Mouse (Mus musculus) ES-E14 (cell line): ENCODE data around the gene Cmip. TPM values are rescaled to one million over a fixed set of nuclear protein-coding genes. Genes with fewer than 3 reads are reported as not detected.

Experiments
- DNase-seq: peaks from one replicate; pipeline ENCODE4 v3.0.0-alpha.2; 2013; ENCODE audit warnings: low read depth, low spot score
- H3K27ac ChIP-seq: 2 replicates; pipeline ENCODE4 v1.5.1; 2012; ENCODE audit warnings: low read depth, mild to moderate bottlenecking, low read length, moderate library complexity, mixed read lengths; ENCODE audit not compliant: poor library complexity, insufficient read depth, severe bottlenecking
- H3K36me3 ChIP-seq: 2 replicates; pipeline ENCODE4 v1.6.1; 2012; ENCODE audit warnings: mild to moderate bottlenecking, low read length, moderate library complexity, mixed read lengths; ENCODE audit not compliant: control insufficient read depth, poor library complexity, insufficient read depth, severe bottlenecking
- H3K4me1 ChIP-seq, 2 experiments: fragments of 150-350 bp in 1 of 2; sonication (generic) in 1 of 2; 2 replicates each; pipeline ENCODE4 v1.6.1; 2012; ENCODE audit warnings: low read length in 2 of 2, mild to moderate bottlenecking in 1 of 2, mixed read lengths in 1 of 2; ENCODE audit not compliant: control insufficient read depth in 2 of 2, insufficient read depth in 2 of 2, poor library complexity in 1 of 2
- H3K4me3 ChIP-seq, 2 experiments: fragments of 150-350 bp in 1 of 2; sonication (generic) in 1 of 2; 2 replicates each; pipeline ENCODE4 v1.5.1; 2012; ENCODE audit warnings: low read length in 2 of 2, low read depth in 1 of 2, mild to moderate bottlenecking in 1 of 2, mixed read lengths in 1 of 2; ENCODE audit not compliant: insufficient read depth in 1 of 2, poor library complexity in 1 of 2, severe bottlenecking in 1 of 2
- H3K9ac ChIP-seq: 2 replicates; pipeline ENCODE4 v1.6.1; 2012; ENCODE audit warnings: low read depth, mild to moderate bottlenecking, low read length, mixed read lengths; ENCODE audit not compliant: poor library complexity, insufficient read depth, severe bottlenecking
- H3K9me3 ChIP-seq: fragments of 150-350 bp; sonication (generic); 2 replicates; pipeline ENCODE4 v1.6.1; 2012; ENCODE audit warnings: low read depth, mild to moderate bottlenecking, low read length; ENCODE audit not compliant: control insufficient read depth, insufficient read depth
- CHD2 ChIP-seq: IDR thresholded peaks from 2 replicates; pipeline ENCODE4 v1.6.1; 2014; ENCODE audit warnings: mild to moderate bottlenecking, low read depth, low read length, inconsistent platforms
- HCFC1 ChIP-seq: IDR thresholded peaks from 2 replicates; pipeline ENCODE4 v1.6.1; 2012; ENCODE audit warnings: low read length, inconsistent platforms, borderline replicate concordance; ENCODE audit not compliant: insufficient read depth
- MAFK ChIP-seq: IDR thresholded peaks from 2 replicates; pipeline ENCODE4 v1.6.1; 2014; ENCODE audit warnings: mild to moderate bottlenecking, low read depth, low read length, inconsistent platforms; ENCODE audit not compliant: insufficient read depth
- ZC3H11A ChIP-seq: IDR thresholded peaks from 2 replicates; pipeline ENCODE4 v1.6.1; 2012; ENCODE audit warnings: low read depth, mild to moderate bottlenecking, inconsistent platforms, low read length, borderline replicate concordance
- ZNF384 ChIP-seq: IDR thresholded peaks from 2 replicates; pipeline ENCODE4 v1.6.1; 2012; ENCODE audit warnings: low read depth, low read length, inconsistent platforms
- in situ Hi-C, 2 experiments: fragments of 600-800 bp; cut with MboI; formaldehyde crosslinking; loops; one replicate each; pipeline ENCODE4 v1.15.1; 2025; ENCODE audit warnings: low sequenced_read_pairs in 2 of 2, inconsistent platforms in 1 of 2; ENCODE audit not compliant: unreplicated experiment in 2 of 2
- total RNA-seq: library from RNA; depleted of rRNA; stranded (reverse); fragments of 300-350 nt; gene quantifications from 2 replicates; pipeline ENCODE4 v1.2.3, GENCODE M21; 2012

The Cmip gene
- total RNA-seq, 1 experiment, result 26.3 TPM

DNA sequence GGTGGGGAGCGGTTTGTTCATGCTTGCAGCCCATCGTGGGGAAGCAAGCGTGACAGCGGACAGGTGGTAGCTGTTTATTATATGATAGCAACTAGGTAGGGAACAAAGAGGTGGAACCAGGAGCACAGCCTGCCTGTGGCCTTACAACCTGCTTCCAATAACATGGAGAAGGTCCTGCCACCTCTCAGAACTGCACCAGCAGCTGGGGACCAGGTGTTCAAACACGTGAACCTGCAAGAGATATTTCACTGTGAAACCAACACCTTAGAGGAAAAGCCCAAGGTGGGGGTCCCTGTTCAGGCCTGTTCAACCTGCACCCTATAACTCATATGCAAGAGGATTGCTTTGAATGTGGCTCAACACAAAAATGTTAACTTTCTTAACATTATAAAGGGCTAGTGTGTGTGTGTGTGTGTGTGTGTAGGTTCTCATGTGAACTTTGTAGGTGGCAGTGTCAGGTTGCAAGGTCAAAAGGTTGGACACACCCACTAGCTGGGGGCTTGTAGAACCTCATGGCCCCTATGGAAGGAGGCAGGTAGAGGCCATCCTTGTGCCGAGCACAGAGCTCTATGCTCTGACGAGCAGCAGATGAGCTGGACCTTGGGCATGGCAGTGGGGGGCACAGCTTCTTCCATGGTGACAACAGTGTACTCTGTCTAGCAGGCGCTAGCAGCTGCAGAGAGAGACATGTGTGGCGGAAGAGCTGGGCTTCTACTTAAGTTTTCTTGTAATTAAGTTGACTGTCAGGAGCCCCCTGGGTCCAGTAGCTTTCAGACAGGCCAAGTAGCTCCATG lies 146.2 kb downstream of the Cmip start:
- no peak overlapping the region for H3K9ac ChIP-seq
- no peak for DNase-seq
- H3K27ac ChIP-seq, result no peak overlapping the region
- H3K4me3 ChIP-seq, result no peak overlapping the region
- TF ChIP-seq ZNF384 (no peak), HCFC1 (no peak), MAFK (no peak), CHD2 (no peak), ZC3H11A (no peak)
- in situ Hi-C loops, result no loop called here
- no peaks in the 10 kb centered on the region for H3K9me3 ChIP-seq
- no peaks in the 10 kb centered on the region; the same call in 1 of the 2 replicates for H3K36me3 ChIP-seq
- peaks cover 1 to 12% of the 10 kb centered on the region in 2 experiments; a peak in 2 of 4 replicates for H3K4me1 ChIP-seq

GRCm38 (mm10) chr8:117403705-117404476 lies 147.0 kb downstream of the Cmip start:
- H3K4me1 ChIP-seq, result peaks cover 1 to 12% of the 10 kb centered on the region in 2 experiments; a peak in 2 of 4 replicates
- TF ChIP-seq ZC3H11A (no peak), HCFC1 (no peak), CHD2 (no peak), MAFK (no peak), ZNF384 (no peak)
- no peaks in the 10 kb centered on the region; the same call in 1 of the 2 replicates for H3K36me3 ChIP-seq
- H3K9ac ChIP-seq, result no peak overlapping the region
- in situ Hi-C loops, result no loop called here
- DNase-seq, result no peak
- no peak overlapping the region for H3K27ac ChIP-seq
- no peaks in the 10 kb centered on the region for H3K9me3 ChIP-seq
- H3K4me3 ChIP-seq, result no peak overlapping the region

DNA sequence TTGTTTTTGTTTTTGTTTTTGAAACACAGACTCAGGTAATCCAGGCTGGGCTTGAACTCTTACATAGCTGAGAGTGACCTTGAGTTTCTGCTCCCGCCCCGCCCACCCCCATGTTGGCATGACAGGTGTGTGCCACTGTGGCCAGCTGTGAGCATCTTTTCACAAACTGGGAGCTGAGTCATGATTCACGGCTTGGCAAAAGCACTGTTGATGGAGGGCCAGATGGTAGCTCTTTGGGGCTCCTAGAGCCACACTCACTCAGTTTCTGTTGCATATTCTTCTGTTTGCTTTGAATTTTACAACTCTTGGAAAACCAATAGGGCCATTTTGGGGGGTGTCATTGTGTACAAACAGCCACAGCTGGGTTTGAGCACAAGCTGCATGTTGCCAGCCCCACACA lies 149.2 kb downstream of the Cmip start:
- in situ Hi-C loops, result no loop called here
- Histone ChIP-seq H3K4me1 (peaks cover 11 to 23% of the 10 kb centered on the region in 2 experiments), H3K9ac (no peak overlapping the region), H3K4me3 (no peak overlapping the region), H3K9me3 (no peaks in the 10 kb centered on the region), H3K36me3 (no peaks in the 10 kb centered on the region; the same call in 1 of the 2 replicates), H3K27ac (no peak overlapping the region)
- no peak for DNase-seq
- TF ChIP-seq CHD2, result no peak
- no peak for TF ChIP-seq MAFK
- TF ChIP-seq HCFC1, result no peak
- TF ChIP-seq ZNF384, result no peak
- TF ChIP-seq ZC3H11A, result no peak

- no peak overlapping the region for H3K4me3 ChIP-seq
- no peak overlapping the region for H3K9ac ChIP-seq
- H3K36me3 ChIP-seq, result peaks cover 5% of the 10 kb centered on the region; the same call in 1 of the 2 replicates
- no peak for DNase-seq
- in situ Hi-C loops, result no loop called here
- peaks cover 10 to 15% of the 10 kb centered on the region in 2 experiments for H3K4me1 ChIP-seq
- no peak for TF ChIP-seq ZC3H11A
- TF ChIP-seq CHD2, result no peak
- TF ChIP-seq MAFK, result no peak
- TF ChIP-seq HCFC1, result no peak
- TF ChIP-seq ZNF384, result no peak
- no peaks in the 10 kb centered on the region for H3K9me3 ChIP-seq
- no peak overlapping the region for H3K27ac ChIP-seq
These were observed 151.8 kb downstream of the Cmip start for GRCm38 (mm10) chr8:117408634-117409033.
